In the genomic region with DNA sequence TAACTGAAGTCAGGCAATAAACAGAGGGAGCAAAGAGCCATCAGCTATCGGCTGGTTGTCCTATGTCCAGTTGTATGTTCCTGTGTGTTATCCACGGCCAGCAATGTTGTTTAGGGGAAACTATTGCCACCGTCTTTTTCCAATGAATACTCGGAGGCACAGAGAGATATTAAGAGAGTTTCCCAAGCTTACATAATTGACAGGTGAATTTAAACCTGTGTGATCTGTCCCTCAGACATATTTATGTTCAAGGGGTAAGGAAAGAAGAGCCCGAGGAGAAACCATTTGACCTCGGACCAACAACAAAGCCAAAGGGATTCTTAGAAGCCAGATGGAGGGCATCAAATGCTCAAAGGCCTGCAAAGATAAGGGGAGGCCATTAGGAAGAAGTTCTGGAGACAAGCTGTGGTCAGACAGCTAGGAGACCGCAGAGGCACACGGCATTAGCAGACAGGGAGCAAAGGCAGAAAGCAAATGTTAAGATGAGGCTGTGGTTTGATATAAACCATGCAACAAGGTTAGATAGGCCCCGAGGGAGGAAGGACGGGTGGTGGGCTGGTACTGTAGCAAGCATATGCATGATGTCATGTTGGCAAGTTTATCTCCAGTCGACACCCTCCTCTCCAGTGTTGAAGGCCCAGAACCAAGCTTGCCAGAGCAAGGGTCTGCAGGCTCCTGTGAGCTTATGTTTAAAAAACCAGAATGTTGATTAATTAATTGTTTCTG, we compare ENCODE assay signal across 17 mouse cellular contexts.
DNase-seq lines count a peak whose midpoint lies in the region; ATAC-seq lines count a peak whose summit lies in the region.
"Had no signal": no experiment of that assay in that cellular context is flagged by ENCODE, and none has a peak within 500 bp of the region (broad histone marks: within the 10 kb centered on the region; RNA-seq: fewer than 3 reads in every experiment).

No protein-coding gene starts in this region.

- no peak overlapping the region for H3K4me2 ChIP-seq in intestine, embryonic 16.5 days (ENCODE audit: low read depth, low read length)
- H3K4me2 ChIP-seq in intestine, embryonic 15.5 days (replicated peaks), result no peak overlapping the region
- no peak overlapping the region for H3K4me2 ChIP-seq in neural tube, embryonic 13.5 days
- H3K4me2 ChIP-seq in midbrain, embryonic 13.5 days (replicated peaks), result no peak overlapping the region
- H3K4me2 ChIP-seq: forebrain, embryonic 13.5 days; midbrain, embryonic 11.5 days had no signal

- no peaks in the 10 kb centered on the region for H3K9me3 ChIP-seq in intestine, embryonic 16.5 days (ENCODE audit: control insufficient read depth, low read length)
- no peaks in the 10 kb centered on the region for H3K9me3 ChIP-seq in intestine, embryonic 15.5 days
- no peaks in the 10 kb centered on the region for H3K9me3 ChIP-seq in neural tube, embryonic 13.5 days
- H3K9me3 ChIP-seq in midbrain, embryonic 13.5 days, result no peaks in the 10 kb centered on the region
- H3K9me3 ChIP-seq: forebrain, embryonic 13.5 days had no signal

- DNase-seq in neural tube, embryonic 10.5 days (ENCODE audit: extremely low spot score, low spot score), result no peak
- peak; percentile 35 for DNase-seq in liver
- DNase-seq: adrenal gland, postnatal 25 days; cerebellum, adult 9-10 months; embryo, embryonic 11 days; heart, postnatal 14 days; right cerebral cortex, postnatal 25 days; thymus, postnatal 4 days had no signal

- H3K4me3 ChIP-seq in intestine, embryonic 16.5 days (ENCODE audit: low read length), result no peak overlapping the region
- no peak overlapping the region for H3K4me3 ChIP-seq in intestine, embryonic 15.5 days (replicated peaks)
- no peak overlapping the region for H3K4me3 ChIP-seq in neural tube, embryonic 13.5 days
- H3K4me3 ChIP-seq in midbrain, embryonic 13.5 days (replicated peaks), result no peak overlapping the region
- H3K4me3 ChIP-seq: forebrain, embryonic 13.5 days had no signal

- no peaks in the 10 kb centered on the region for H3K36me3 ChIP-seq in intestine, embryonic 16.5 days (ENCODE audit: control insufficient read depth, insufficient read depth, low read length)
- H3K36me3 ChIP-seq in intestine, embryonic 15.5 days, result no peaks in the 10 kb centered on the region
- H3K36me3 ChIP-seq in neural tube, embryonic 13.5 days, result no peaks in the 10 kb centered on the region
- no peaks in the 10 kb centered on the region for H3K36me3 ChIP-seq in midbrain, embryonic 13.5 days

- H3K27ac ChIP-seq in intestine, embryonic 16.5 days (ENCODE audit: low read length), result no peak overlapping the region
- H3K27ac ChIP-seq in intestine, embryonic 15.5 days, result no peak overlapping the region
- no peak overlapping the region for H3K27ac ChIP-seq in neural tube, embryonic 13.5 days (replicated peaks)
- no peak overlapping the region for H3K27ac ChIP-seq in midbrain, embryonic 13.5 days
- H3K27ac ChIP-seq: forebrain, embryonic 13.5 days; hindbrain, postnatal 0 days had no signal

- ATAC-seq in intestine, embryonic 16.5 days, result 0 out of 2 replicates have a peak, but pooled peaks have one; percentile 30
- ATAC-seq in intestine, embryonic 15.5 days, result no peak
- 0 out of 2 replicates have a peak, but pooled peaks have one; percentile 23 for ATAC-seq in neural tube, embryonic 13.5 days (ENCODE audit: low read depth)
- ATAC-seq in CD4-positive, CD25-positive, alpha-beta regulatory T cell, adult 4 months, result no peak
- ATAC-seq in midbrain, embryonic 13.5 days, result no peak
- ATAC-seq: forebrain, embryonic 13.5 days; hindbrain, postnatal 0 days; lung, postnatal 0 days had no signal

- WGBS in intestine, embryonic 16.5 days, result 52% methylated on average over 11 of the region's 11 CpGs
- 51% methylated on average over 11 of the region's 11 CpGs for WGBS in intestine, embryonic 15.5 days
- WGBS in neural tube, embryonic 13.5 days, result 77% methylated on average over 11 of the region's 11 CpGs
- WGBS in midbrain, embryonic 13.5 days, result 89% methylated on average over 11 of the region's 11 CpGs

- no peak overlapping the region for H3K9ac ChIP-seq in intestine, embryonic 16.5 days (ENCODE audit: low read depth, low read length)
- H3K9ac ChIP-seq in intestine, embryonic 15.5 days, result no peak overlapping the region
- no peak overlapping the region for H3K9ac ChIP-seq in neural tube, embryonic 13.5 days
- no peak overlapping the region for H3K9ac ChIP-seq in midbrain, embryonic 13.5 days (replicated peaks)
- H3K9ac ChIP-seq: forebrain, embryonic 13.5 days had no signal

- H3K4me1 ChIP-seq in intestine, embryonic 16.5 days (ENCODE audit: control insufficient read depth, insufficient read depth, low read length), result peaks cover 14% of the 10 kb centered on the region
- 0 out of 2 replicates have a peak, but pooled peaks cover 1% of the 10 kb centered on the region for H3K4me1 ChIP-seq in intestine, embryonic 15.5 days (replicated peaks)
- 0 out of 2 replicates have a peak, but pooled peaks cover 13% of the 10 kb centered on the region for H3K4me1 ChIP-seq in neural tube, embryonic 13.5 days (replicated peaks)
- no peaks in the 10 kb centered on the region for H3K4me1 ChIP-seq in midbrain, embryonic 13.5 days (replicated peaks)

- no peaks in the 10 kb centered on the region for H3K27me3 ChIP-seq in intestine, embryonic 16.5 days (replicated peaks; ENCODE audit: control insufficient read depth, insufficient read depth, low read length)
- no peaks in the 10 kb centered on the region for H3K27me3 ChIP-seq in intestine, embryonic 15.5 days (replicated peaks)
- H3K27me3 ChIP-seq in neural tube, embryonic 13.5 days, result no peaks in the 10 kb centered on the region
- no peaks in the 10 kb centered on the region for H3K27me3 ChIP-seq in midbrain, embryonic 13.5 days
- H3K27me3 ChIP-seq: forebrain, embryonic 13.5 days had no signal

Comparison
In these comparisons a context has a peak if more than half of its experiments do, and no peak if none do; other contexts are left out.
1. ATAC-seq: peak in intestine, embryonic 16.5 days (single experiment) and neural tube, embryonic 13.5 days (single experiment); none in intestine, embryonic 15.5 days (single experiment), CD4-positive, CD25-positive, alpha-beta regulatory T cell, adult 4 months (single experiment) and midbrain, embryonic 13.5 days (single experiment).